In the genomic region with DNA sequence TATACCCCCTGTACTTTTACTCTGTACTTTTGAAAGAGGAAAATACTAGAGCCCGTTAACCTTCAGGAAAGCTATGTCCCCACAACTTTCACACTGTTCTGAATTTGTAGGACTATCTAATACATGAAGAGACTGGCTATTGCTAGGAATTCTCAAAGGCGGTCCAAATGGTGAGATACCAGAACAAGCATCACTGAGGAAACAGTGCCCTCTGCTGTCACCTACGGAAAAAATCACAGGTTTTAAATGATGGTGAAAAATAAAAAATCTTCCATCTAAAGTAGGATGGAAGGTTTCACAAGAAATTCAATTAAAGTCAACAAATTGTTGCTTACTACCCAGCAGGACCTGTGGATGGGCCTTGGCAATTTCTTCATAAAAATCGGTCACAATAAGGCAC, we compare ENCODE assay signal across 8 mouse cellular contexts.
DNase-seq lines count a peak whose midpoint lies in the region; ATAC-seq and TF ChIP-seq lines count a peak whose summit lies in the region.

No protein-coding gene starts in this region.

- WGBS in lung, embryonic 14.5 days: 17% methylated on average over 4 of the region's 4 CpGs

- ATAC-seq in frontal cortex, adult (ENCODE audit: low TSS enrichment): peak; percentile 41; the same call in 1 of the 2 replicates
- no peak for ATAC-seq in lung, embryonic 14.5 days (ENCODE audit: insufficient read depth)

- no peaks in the 10 kb centered on the region for H3K36me3 ChIP-seq in lung, embryonic 14.5 days (ENCODE audit: insufficient read depth)

- TF ChIP-seq CTCF in lung, embryonic 14.5 days (IDR thresholded peaks at IDR 0.05; ENCODE audit: low read depth): peak; percentile 63

- H3K9me3 ChIP-seq in lung, embryonic 14.5 days (ENCODE audit: low read depth, low read length): no peaks in the 10 kb centered on the region

- DNase-seq in frontal cortex, postnatal 25 days (ENCODE audit: low spot score in 2 of 2): no peak
- DNase-seq in lung, embryonic 14.5 days: peak; percentile 73
- DNase-seq in lung, postnatal 25 days (ENCODE audit: low spot score): no peak
- peak; percentile 5 for DNase-seq in c-Kit-positive CD71-negative TER-119-negative erythroid progenitor cells, embryonic 14.5 days (ENCODE audit: low read depth)
- DNase-seq in retina, postnatal 7 days (ENCODE audit: low read depth, low spot score): peak; percentile 13
- no peak for DNase-seq in gastrocnemius, postnatal 10 days
- no peak for DNase-seq in natural killer cell, adult 2 months (ENCODE audit: low spot score in 2 of 2)

- no peaks in the 10 kb centered on the region for H3K27me3 ChIP-seq in lung, embryonic 14.5 days (ENCODE audit: insufficient read depth, low read length)

- H3K4me3 ChIP-seq in lung, embryonic 14.5 days (ENCODE audit: low read depth, low read length): no peak overlapping the region

- H3K4me1 ChIP-seq in lung, embryonic 14.5 days (ENCODE audit: insufficient read depth): peaks cover 6% of the 10 kb centered on the region; the same call in 1 of the 2 replicates

- no peak overlapping the region for H3K27ac ChIP-seq in lung, embryonic 14.5 days (ENCODE audit: low read depth)

- no peak overlapping the region for H3K9ac ChIP-seq in lung, embryonic 14.5 days

- H3K4me2 ChIP-seq in lung, embryonic 14.5 days: no peak overlapping the region

Comparison
In these comparisons a context has a peak if more than half of its experiments do, and no peak if none do; other contexts are left out.
1. DNase-seq: peak in lung, embryonic 14.5 days (single experiment), c-Kit-positive CD71-negative TER-119-negative erythroid progenitor cells, embryonic 14.5 days (single experiment) and retina, postnatal 7 days (single experiment); none in frontal cortex, postnatal 25 days (0 of 2), lung, postnatal 25 days (single experiment), gastrocnemius, postnatal 10 days (single experiment) and natural killer cell, adult 2 months (0 of 2).